Mouse (Mus musculus) spleen, postnatal 4 days (tissue): ENCODE data around the gene Gm19668.
A peak's percentile ranks its signal among the peaks of the same experiment; 100 is the strongest.
"Not testable (repeated sequence)": the region's sequence is repeated elsewhere in the genome, so short reads cannot be mapped to it uniquely, and the experiment has no call there.

Source experiments
- DNase-seq, 2 experiments: peaks; one replicate each; pipeline ENCODE4 v3.0.0; 2022; ENCODE audit warnings: low spot score in 2 of 2

Gene Gm19668

DNA sequence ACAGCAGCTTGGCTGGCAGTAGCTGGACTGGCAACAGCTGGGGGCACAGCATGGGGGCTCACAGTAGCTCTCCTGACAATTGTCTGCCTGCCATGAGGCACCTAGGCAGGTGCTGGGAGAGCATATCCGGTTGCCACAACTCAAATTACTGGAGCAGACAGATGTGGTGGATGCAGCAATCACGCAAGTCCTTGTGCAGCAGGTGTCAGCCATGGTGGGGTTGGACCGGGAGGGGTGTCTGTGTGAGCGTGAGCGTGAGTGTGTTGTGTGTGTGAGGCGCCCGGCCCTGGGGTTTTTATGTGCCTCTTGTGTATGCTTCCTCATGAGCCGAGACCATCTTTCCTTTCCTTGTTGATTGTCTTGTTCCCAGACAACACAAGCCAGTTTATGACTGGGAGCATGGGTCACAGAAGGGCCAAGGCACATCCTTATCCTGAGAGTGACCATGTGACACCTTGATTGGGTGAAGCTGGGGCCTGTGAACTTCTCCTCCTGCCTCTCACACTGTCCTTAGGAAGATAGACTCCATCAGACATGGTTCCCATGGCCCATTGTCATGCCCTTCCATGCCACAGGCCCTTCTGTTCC, at the start of gene Gm19668:
Gm19668 (minus strand) TSS at position 213 of the 588 bp plus-strand sequence.
- DNase-seq = no peak

GRCm38 (mm10) chr10:77847538-77847937, 48.6 kb upstream of the Gm19668 start:
- no peak for DNase-seq

DNA sequence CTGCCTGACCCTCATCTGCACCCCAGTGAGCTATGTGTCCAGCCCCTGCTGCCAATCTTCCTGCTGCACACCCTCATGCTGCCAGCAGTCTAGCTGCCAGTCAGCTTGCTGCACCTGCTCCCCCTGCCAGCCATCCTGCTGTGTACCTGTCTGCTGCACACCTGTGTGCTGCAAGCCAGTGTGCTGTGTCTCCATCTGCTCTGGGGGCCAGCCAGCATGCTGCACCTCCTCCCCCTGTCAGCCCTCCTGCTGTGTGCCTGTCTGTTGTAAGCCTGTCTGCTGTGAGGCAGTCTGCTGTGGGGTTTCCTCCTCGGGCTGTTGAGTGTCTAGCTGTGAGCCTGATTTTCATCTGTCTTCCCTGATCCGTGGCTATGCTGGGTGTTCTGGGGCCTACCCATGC, 48.0 kb upstream of the Gm19668 start:
- no peak for DNase-seq

- no peak for DNase-seq
These were observed 47.6 kb upstream of the Gm19668 start, which contains the start of gene Gm36176 for GRCm38 (mm10) chr10:77846503-77846902. Gene Gm36176 (plus strand): TSS chr10:77846803.

DNA sequence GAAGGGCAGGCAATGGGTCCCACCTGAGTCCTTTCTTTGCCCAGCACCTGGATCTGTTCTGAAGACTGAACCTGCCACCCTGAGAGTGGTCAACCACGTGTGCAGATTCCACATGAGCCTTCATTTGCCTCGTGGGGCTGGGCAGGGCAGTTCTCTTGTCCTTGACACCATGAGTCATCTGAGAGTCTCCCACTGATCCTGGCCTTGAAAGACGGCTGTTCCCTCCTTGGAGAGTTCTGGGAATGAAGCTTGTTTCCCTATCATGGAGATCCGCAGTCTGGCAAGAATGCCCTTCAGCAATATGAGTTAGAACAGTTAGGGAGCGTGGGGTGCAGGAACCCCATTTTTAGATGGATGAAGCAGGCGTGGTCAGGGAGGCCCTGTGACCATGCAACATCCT, 40.1 kb upstream of the Gm19668 start:
- no peak for DNase-seq

- no peak for DNase-seq
These were observed 36.7 kb upstream of the Gm19668 start, which contains the start of gene Krtap10-10 for GRCm38 (mm10) chr10:77835647-77836046. Gene Krtap10-10 (plus strand): TSS chr10:77835947.

DNA sequence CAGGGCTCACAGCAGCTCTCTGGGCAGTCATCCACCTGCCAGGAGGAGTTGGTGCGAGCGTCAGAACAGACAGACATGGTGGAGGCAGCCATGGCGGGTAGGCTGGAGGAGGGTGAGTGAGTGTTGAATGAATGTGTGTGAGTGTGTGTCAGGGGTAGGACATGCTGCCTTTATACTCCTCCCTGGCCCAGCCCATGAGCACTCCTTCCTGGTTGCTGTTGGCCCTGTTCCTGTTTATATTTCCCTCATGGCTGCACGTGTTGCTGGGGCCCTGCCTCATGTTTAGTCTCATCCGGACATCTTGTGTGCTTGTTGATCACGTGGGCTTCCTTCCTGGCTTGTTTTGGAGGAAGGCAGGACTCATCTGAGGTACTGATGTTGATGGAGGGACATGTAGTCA, 28.0 kb upstream of the Gm19668 start, which contains the start of gene Krtap10-4:
Krtap10-4 (minus strand) TSS at position 145 of the 400 bp plus-strand sequence.
- no peak for DNase-seq

GRCm38 (mm10) chr10:77819203-77819602, 20.3 kb upstream of the Gm19668 start:
- DNase-seq = no peak

DNA sequence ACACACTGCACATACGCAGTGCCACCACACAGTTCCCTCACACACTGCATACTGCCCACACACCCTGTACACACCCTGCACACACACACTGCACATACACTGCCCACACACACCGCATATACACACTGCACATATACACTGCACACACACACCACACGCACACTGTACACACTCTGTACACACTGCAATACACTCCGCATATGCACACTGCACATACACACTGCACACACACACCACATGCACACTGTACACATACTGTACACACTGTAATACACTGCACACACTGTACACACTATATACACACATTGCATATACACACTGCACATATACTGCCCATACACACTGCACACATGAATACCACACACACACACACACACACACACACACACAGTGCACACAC, 19.6 kb upstream of the Gm19668 start:
- no peak for DNase-seq

DNA sequence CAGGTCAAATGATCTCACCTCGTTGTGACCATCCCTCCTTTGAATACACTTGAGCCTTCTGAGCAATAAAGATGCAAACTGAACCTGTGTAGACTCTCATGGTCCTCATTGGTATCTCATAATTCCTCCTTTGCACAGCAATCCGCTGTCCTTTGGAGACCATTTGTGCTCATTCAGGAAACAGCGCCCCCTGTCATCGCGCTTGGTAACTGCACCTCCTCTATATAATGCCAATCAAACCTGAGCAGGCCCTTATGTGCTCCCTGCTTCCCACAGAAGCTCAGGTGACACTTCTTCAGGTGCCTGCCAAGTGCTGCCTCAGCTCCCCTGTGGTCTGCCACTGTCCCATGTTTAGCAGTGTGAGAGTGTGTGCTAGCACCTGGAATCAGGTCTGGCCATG, 16.6 kb upstream of the Gm19668 start:
- DNase-seq = peak in 1 of 2 experiments; percentile 69

- DNase-seq = no peak
These were observed 15.4 kb upstream of the Gm19668 start, which contains the start of gene Gm2696 for GRCm38 (mm10) chr10:77814382-77814781. Gene Gm2696 (plus strand): TSS chr10:77814682.

- DNase-seq = no peak
These were observed 12.8 kb upstream of the Gm19668 start, which contains the start of gene Gm9507 for GRCm38 (mm10) chr10:77811743-77812142. Gene Gm9507 (minus strand): TSS chr10:77811843.

DNA sequence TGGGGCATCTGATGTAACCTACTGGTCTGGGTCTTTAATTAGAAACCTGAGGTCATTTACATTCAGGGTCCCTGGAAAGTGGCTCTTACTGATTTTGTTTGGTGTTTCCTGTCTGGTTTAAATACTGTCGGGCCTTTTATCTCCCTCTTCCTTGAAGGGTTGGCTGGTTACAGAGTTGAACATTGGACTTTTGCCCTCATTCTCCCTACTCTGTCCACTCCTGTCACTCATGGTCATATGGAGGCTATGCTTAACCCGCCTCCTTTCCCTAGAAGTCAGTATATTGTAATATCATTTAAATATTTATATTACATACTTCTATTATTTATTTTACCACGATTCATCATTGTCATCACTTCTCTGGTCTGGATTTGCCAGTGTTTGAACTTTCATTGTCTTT, 5.2 kb upstream of the Gm19668 start:
- DNase-seq = no peak

DNA sequence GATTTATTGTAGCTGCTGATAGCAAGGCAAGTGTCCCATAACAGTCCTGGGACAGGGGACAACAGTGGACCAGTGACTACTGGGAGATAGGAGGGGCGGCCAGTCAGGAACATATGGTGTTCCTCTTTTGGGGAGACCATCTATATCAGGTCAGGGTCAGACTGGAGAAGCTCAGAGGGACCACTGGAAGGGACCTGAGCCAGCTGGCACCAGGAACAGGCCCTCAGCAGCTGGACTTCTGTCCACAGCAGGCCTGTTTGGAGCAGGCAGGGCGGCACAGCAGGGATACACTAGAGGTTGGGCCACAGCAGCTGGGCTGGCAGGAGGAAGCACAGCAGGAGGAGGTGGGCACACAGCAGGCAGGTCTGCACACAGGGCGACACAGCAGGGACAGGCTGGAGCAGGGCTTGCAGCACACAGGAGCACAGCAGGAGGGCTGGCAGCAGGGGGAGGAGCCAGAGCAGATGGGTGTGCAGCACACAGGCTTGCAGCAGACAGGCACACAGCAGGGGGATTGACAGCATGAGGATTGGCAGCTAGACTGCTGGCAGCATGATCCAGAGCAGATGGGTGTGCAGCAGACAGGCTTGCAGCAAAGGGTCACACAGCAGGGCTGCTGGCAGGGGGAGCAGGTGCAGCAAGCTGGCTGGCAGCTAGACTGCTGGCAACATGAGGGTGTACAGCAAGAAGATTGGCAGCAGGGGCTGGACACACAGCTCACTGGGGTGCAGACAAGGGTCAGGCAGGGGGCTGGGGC, 591 bp downstream of the Gm19668 start:
- DNase-seq = not testable (repeated sequence)

DNA sequence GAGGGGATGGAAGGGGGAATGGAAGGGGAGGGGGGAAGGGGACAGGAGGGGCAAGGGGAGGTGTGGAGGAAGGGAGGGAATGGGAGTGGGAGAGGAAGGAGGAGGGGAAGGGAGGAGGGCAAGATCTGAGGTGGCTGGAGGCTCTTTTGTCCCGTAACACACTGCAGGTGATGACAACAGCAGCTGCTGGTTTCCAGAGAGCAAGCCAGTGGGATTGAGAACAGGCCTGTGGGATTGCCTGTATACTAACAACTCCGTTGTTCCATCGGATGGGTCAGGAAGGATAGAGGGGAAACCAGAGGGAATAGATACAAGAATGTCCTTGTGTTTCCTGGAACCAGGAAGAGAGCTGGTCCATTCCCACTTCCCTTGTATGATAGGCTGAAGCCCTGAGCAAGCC, 1.3 kb downstream of the Gm19668 start:
- no peak for DNase-seq

DNA sequence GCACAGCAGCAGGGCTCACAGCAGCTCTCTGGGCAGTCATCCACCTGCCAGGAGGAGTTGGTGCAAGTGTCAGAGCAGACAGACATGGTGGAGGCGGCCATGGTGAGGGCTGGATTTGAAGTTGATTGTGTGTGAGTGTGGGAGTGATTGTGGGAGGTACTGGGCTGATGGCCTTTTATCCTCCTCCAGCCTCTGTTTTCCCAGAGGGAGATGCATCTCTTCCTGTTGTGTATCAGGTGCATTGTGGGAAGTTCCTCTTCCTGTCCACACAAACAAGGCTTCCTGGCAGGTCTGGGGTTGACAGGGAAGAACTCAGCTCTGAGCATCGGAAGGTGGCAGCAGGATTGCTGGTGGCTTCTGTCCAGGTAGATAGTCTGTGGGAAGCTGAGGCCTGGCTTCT, 4.0 kb downstream of the Gm19668 start, which contains the start of gene Gm9639:
Gm9639 (minus strand) TSS at position 101 of the 400 bp plus-strand sequence.
- DNase-seq = no peak

DNA sequence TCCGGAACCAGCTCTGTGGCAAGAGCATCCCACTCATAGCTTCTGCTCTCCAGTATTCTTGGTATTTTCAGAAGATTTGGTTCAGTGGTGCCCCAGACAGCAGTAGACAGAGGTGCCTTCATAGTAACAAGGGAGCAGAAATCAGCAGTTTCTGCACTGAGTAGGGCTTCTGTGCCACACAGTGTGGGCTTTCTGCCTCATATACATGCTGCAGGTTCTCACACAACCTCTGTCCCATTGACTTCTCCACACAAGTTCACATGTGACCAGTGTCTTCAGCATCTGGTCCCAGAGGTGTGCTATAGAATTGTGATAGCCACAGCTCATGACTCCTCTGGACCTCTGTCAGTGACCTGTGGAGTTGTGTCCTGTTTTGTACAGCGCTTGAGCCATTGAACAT, 10.3 kb downstream of the Gm19668 start:
- no peak for DNase-seq

DNA sequence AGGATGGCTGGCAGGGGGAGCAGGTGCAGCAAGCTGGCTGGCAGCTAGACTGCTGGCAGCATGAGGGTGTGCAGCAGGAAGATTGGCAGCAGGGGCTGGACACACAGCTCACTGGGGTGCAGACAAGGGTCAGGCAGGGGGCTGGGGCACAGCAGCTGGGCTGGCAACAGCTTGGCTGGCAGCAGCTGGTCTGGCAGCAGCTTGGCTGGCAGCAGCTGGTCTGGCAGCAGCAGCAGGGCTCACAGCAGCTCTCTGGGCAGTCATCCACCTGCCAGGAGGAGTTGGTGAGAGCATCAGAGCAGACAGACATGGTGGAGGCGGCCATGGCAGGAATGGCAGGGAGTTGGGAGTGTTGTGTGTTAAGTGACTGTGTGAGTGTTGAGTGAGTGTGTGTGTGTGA, 11.1 kb downstream of the Gm19668 start, which contains the start of gene Gm7137:
Gm7137 (minus strand) TSS at position 325 of the 400 bp plus-strand sequence.
- not testable (repeated sequence) for DNase-seq

DNA sequence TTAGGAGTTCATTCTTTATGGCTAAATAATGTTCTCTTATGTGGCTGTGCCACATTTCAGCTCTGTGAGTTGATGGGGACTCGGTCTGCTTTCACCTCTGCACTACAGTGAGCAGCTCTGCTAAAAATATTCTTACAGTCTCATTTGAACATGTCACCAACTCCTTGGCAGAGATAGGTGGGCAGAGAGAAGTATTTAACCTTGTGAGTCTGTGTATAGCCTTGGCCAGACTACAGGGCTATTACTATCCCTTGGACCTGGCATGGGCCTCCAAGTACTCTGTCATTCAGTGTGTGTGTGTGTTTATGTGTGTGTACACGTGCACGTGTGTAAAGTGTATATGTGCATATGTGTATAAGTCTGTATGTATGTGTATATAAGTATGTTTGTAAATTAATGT, 15.5 kb downstream of the Gm19668 start:
- DNase-seq = not testable (repeated sequence)

- DNase-seq = not testable (repeated sequence)
These were observed 16.5 kb downstream of the Gm19668 start, which contains the start of gene Gm3250 for GRCm38 (mm10) chr10:77782442-77782841. Gene Gm3250 (minus strand): TSS chr10:77782542.

DNA sequence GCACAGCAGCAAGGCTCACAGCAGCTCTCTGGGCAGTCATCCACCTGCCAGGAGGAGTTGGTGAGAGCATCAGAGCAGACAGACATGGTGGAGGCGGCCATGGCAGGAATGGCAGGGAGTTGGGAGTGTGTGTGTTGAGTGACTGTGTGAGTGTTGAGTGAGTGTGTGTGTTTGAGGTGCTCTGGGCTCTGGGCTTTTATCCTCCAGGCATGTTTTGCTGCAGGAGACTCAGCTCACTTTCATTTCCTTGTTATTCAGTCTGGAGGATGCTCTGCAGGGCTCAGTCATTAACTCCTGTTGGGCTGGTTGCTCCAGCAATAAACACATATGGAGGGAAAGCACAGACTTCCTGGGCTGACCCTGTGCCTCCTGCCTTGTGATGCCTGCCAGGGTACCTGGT, 22.1 kb downstream of the Gm19668 start, which contains the start of gene Gm7138:
Gm7138 (minus strand) TSS at position 101 of the 400 bp plus-strand sequence.
- DNase-seq = not testable (repeated sequence)

DNA sequence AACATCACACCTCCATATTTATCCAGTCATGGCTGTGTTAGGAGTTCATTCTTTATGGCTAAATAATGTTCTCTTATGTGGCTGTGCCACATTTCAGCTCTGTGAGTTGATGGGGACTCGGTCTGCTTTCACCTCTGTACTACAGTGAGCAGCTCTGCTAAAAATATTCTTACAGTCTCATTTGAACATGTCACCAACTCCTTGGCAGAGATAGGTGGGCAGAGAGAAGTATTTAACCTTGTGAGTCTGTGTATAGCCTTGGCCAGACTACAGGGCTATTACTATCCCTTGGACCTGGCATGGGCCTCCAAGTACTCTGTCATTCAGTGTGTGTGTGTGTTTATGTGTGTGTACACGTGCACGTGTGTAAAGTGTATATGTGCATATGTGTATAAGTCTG, 26.8 kb downstream of the Gm19668 start:
- not testable (repeated sequence) for DNase-seq
